Mouse (Mus musculus) lung, postnatal 0 days (tissue): ENCODE measurements around the gene Mta1.

Source experiments
- CTCF ChIP-seq: IDR thresholded peaks from 2 replicates; pipeline ENCODE4 v1.5.1; 2016; ENCODE audit warnings: antibody characterized with exemption, mild to moderate bottlenecking
- EP300 ChIP-seq: IDR thresholded peaks from 2 replicates; pipeline ENCODE4 v1.6.1; 2016; ENCODE audit warnings: antibody characterized with exemption, mild to moderate bottlenecking, control low read depth

GRCm38 (mm10) chr12:113144001-113144756, 46.1 kb downstream of the Mta1 start:
- peak; percentile 84 for TF ChIP-seq CTCF
- 0 out of 2 replicates have a peak, but pooled peaks have one; percentile 23 for TF ChIP-seq EP300
